Mouse (Mus musculus) forebrain, embryonic 13.5 days (tissue): ENCODE data around the gene Gm48552. TPM values are rescaled to one million over a fixed set of nuclear protein-coding genes. Genes with fewer than 3 reads are reported as not detected.

Source experiments
- ATAC-seq: fragments of 200-750 bp; cut with Nextera tagmentation; 2 replicates; pipeline ENCODE4 v1.8.0; 2017
- H3K27ac ChIP-seq: fragments of 300-500 bp; sonication (generic); 2 replicates; pipeline ENCODE4 v1.5.1; 2015; ENCODE audit warnings: inconsistent platforms, mild to moderate bottlenecking, moderate library complexity
- H3K27me3 ChIP-seq: fragments of 300-500 bp; sonication (generic); 2 replicates; pipeline ENCODE4 v1.6.1; 2015; ENCODE audit warnings: mild to moderate bottlenecking, inconsistent platforms
- H3K36me3 ChIP-seq: fragments of 300-500 bp; sonication (generic); 2 replicates; pipeline ENCODE4 v1.6.1; 2015; ENCODE audit warnings: mild to moderate bottlenecking, inconsistent platforms; ENCODE audit not compliant: poor library complexity, severe bottlenecking
- H3K4me1 ChIP-seq: fragments of 300-500 bp; sonication (generic); 2 replicates; pipeline ENCODE4 v1.6.1; 2015; ENCODE audit warnings: inconsistent platforms
- H3K4me2 ChIP-seq: fragments of 300-500 bp; sonication (generic); 2 replicates; pipeline ENCODE4 v1.6.1; 2015; ENCODE audit warnings: inconsistent platforms, mild to moderate bottlenecking, moderate library complexity
- H3K4me3 ChIP-seq: fragments of 300-500 bp; sonication (generic); 2 replicates; pipeline ENCODE4 v1.5.1; 2015; ENCODE audit warnings: mild to moderate bottlenecking, inconsistent platforms
- H3K9ac ChIP-seq: fragments of 300-500 bp; sonication (generic); 2 replicates; pipeline ENCODE4 v1.6.1; 2015; ENCODE audit warnings: mild to moderate bottlenecking, inconsistent platforms
- H3K9me3 ChIP-seq: fragments of 300-500 bp; sonication (generic); replicated peaks from 2 replicates; pipeline ENCODE4 v1.6.1; 2016; ENCODE audit warnings: inconsistent platforms
- WGBS: fragments of 180-500 bp; shearing (Covaris S2); methylation state at CpG from one replicate; pipeline ENCODE4 v1.1.7; 2015; 5-methylcytosine and 5-hydroxymethylcytosine counted together
- polyA plus RNA-seq: library from polyadenylated mRNA; unstranded; fragments of >200 nt; fragmentation: Nextera tagmentation; extraction: Ambion mirVana; gene quantifications from 2 replicates; pipeline ENCODE4 v1.2.1, GENCODE M21; 2015

Gm48552 gene
- polyA plus RNA-seq, 1 experiment from 2014 or later, result 2.3 TPM

GRCm38 (mm10) chr10:81351678-81352291 is 37.0 kb upstream of the Gm48552 start:
- Histone ChIP-seq H3K27ac (no peak overlapping the region), H3K36me3 (peaks cover 10% of the 10 kb centered on the region), H3K9ac (no peak overlapping the region), H3K4me2 (no peak overlapping the region), H3K27me3 (0 out of 2 replicates have a peak, but pooled peaks cover 14% of the 10 kb centered on the region), H3K9me3 (no peaks in the 10 kb centered on the region), H3K4me1 (peaks cover 29% of the 10 kb centered on the region), H3K4me3 (no peak overlapping the region)
- WGBS, result 29% methylated on average over 9 of the region's 9 CpGs
- ATAC-seq, result no peak

GRCm38 (mm10) chr10:81354738-81355477 is 33.9 kb upstream of the Gm48552 start:
- H3K9ac ChIP-seq, result 0 out of 2 replicates have a peak overlapping the region, but pooled peaks have one; percentile 1
- H3K4me2 ChIP-seq, result no peak overlapping the region
- H3K27me3 ChIP-seq, result no peaks in the 10 kb centered on the region
- no peak overlapping the region for H3K27ac ChIP-seq
- peaks cover 26% of the 10 kb centered on the region for H3K4me1 ChIP-seq
- H3K36me3 ChIP-seq, result no peaks in the 10 kb centered on the region
- no peak overlapping the region for H3K4me3 ChIP-seq
- 68% methylated on average over 9 of the region's 9 CpGs for WGBS
- ATAC-seq, result no peak
- H3K9me3 ChIP-seq, result no peaks in the 10 kb centered on the region

DNA sequence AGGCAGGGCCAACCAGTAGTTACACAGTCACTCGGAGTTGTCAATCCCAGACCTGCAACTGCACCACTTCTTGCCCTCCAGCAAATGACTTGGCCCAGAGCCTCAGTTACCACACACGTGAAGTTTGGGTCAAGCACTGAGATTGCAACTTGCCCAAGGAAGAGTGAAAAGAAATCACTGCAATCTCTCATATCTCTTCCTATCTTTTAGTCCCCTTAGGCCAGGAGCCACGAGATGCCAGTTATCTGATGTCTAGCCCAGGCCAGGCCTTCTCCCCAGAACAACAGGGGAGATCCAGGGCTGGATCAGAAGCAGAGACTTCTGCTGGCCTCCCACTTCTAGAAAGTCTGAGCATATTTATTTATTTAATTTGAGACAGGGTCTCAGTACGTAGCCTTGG is 33.3 kb upstream of the Gm48552 start:
- no peak overlapping the region for H3K4me3 ChIP-seq
- H3K36me3 ChIP-seq, result 0 out of 2 replicates have a peak, but pooled peaks cover 4% of the 10 kb centered on the region
- no peak overlapping the region for H3K27ac ChIP-seq
- H3K9ac ChIP-seq, result no peak overlapping the region
- ATAC-seq, result no peak
- no peaks in the 10 kb centered on the region for H3K9me3 ChIP-seq
- 88% methylated on average over 4 of the region's 4 CpGs for WGBS
- H3K4me2 ChIP-seq, result no peak overlapping the region
- no peaks in the 10 kb centered on the region for H3K27me3 ChIP-seq
- peaks cover 26% of the 10 kb centered on the region for H3K4me1 ChIP-seq

DNA sequence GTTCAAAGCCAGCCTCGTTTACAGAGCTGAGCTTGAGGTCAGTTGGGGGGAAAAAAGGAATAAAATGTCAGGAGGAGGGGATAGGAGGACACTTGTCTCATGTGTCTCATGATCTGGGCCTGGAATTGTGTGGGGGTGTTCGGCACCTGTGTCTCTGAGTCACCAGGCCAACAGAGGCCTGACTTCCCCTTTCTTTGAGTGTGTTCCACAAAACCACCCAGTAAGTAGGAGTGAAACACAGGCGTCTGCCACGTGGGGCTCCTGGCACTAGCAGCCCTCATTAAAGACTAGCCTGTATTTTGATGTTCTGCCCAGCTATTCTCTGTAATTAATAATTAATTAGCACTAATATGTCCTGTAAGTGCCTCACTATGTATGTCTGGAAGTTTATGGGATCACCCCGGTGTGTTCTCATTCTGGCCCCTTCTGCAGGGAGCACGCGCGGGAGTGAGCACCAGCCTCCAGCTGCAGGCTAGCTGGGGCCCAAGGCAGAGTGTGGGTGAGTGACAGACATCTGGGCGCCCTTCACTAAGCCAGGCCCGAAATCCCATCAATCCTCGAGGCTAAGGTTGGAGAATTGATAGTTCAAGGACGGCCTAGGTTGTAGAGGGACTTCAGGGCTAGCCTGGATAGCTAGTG is 32.3 kb upstream of the Gm48552 start:
- Histone ChIP-seq H3K4me2 (peak overlapping the region; percentile 98), H3K9ac (no peak overlapping the region), H3K9me3 (no peaks in the 10 kb centered on the region), H3K36me3 (peaks cover 4% of the 10 kb centered on the region; the same call in 1 of the 2 replicates), H3K27ac (no peak overlapping the region), H3K27me3 (no peaks in the 10 kb centered on the region), H3K4me3 (no peak overlapping the region), H3K4me1 (peaks cover 23% of the 10 kb centered on the region)
- 53% methylated on average over 12 of the region's 12 CpGs for WGBS
- ATAC-seq, result no peak

DNA sequence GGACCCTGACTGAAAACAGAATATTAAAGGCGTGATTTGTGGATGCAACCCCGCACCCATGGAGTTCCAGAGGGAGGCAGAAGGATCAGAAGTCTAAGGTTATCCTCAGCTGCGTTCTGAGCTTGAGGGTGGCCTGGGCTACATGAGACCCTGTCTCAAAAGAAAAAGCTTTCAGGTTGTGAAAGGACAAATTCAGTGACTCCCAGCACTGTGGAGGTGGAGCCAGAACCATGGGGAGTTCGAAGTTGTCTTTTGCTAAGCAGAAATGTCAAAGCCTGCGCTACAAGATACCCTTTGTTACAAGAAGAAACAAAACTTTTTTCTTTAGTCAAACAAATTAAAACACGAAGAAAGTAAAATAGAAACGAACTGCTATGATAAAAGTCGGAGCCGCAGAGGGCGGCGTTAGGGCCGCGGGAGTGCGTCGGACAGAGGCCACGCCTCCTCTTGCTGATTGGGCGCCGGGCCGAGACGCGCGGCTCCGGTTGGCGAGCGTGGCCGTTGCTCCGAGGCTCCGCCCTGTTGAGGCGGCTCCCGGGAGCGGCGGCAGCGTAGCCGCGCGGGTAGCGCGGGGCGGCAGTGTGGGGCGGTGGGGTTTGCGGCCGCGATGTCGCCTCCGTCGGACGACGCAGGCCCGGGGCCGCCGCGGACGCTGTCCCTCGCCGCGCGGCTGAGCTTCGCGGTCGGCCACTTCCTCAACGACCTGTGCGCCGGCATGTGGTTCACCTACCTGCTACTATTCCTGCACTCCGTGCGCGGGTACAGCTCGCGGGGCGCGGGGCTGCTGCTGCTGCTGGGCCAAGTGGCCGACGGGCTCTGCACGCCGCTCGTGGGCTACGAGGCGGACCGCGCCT is 31.6 kb upstream of the Gm48552 start, which contains the start of gene Mfsd12:
TSS of gene Mfsd12 (plus strand) at position 501 of the 854 bp plus-strand sequence.
- WGBS, result 3% methylated on average over 59 of the region's 79 CpGs
- H3K4me3 ChIP-seq, result peak within 1 kb of the TSS; percentile 75
- H3K4me1 ChIP-seq, result peaks cover 23% of the 10 kb centered on the region
- H3K27ac ChIP-seq, result no peak within 1 kb of the TSS
- H3K9me3 ChIP-seq, result no peaks in the 10 kb centered on the region
- H3K9ac ChIP-seq, result peak within 1 kb of the TSS; percentile 84
- H3K4me2 ChIP-seq, result peak within 1 kb of the TSS; percentile 98
- ATAC-seq, result peak; percentile 94
- no peaks in the 10 kb centered on the region for H3K27me3 ChIP-seq
- H3K36me3 ChIP-seq, result peaks cover 4% of the 10 kb centered on the region; the same call in 1 of the 2 replicates

DNA sequence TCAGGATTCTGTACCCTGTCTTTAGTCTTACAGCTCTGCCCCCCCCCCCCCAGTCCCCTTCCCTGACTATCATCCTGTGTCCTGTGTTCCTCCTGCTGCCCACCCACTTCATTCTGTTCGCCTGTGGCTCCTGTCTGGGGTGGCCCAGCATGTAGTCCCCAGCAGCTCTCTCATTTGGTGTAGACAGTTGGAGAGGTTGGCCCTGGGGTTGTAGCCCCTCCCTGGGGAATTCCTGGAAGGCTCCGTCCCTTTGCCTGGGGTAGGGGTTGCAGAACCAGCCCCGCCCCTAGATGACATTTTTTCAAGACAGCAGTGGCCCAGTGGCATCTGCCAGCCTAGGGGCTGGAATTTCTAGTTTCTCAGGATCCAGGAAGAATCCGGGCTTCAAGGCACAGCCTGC is 30.6 kb upstream of the Gm48552 start:
- Histone ChIP-seq H3K27ac (no peak overlapping the region), H3K4me2 (peak overlapping the region; percentile 98), H3K4me3 (peak overlapping the region; percentile 75), H3K27me3 (peaks cover 6% of the 10 kb centered on the region), H3K4me1 (peaks cover 25% of the 10 kb centered on the region), H3K9ac (peak overlapping the region; percentile 84), H3K36me3 (peaks cover 4% of the 10 kb centered on the region; the same call in 1 of the 2 replicates), H3K9me3 (no peaks in the 10 kb centered on the region)
- no peak for ATAC-seq
- WGBS, result 39% methylated on average over 4 of the region's 4 CpGs

- Histone ChIP-seq H3K4me1 (peaks cover 31% of the 10 kb centered on the region), H3K4me3 (no peak overlapping the region), H3K9ac (0 out of 2 replicates have a peak overlapping the region, but pooled peaks have one; percentile 4), H3K36me3 (peaks cover 4% of the 10 kb centered on the region; the same call in 1 of the 2 replicates), H3K27me3 (peaks cover 12% of the 10 kb centered on the region), H3K27ac (no peak overlapping the region), H3K9me3 (no peaks in the 10 kb centered on the region), H3K4me2 (peak overlapping the region; percentile 98)
- WGBS, result 58% methylated on average over 1 of the region's 1 CpGs
- no peak for ATAC-seq
Measured at GRCm38 (mm10) chr10:81358841-81359240, 30.0 kb upstream of the Gm48552 start.

GRCm38 (mm10) chr10:81360721-81361120 is 28.1 kb upstream of the Gm48552 start:
- peak overlapping the region; percentile 26; the same call in 1 of the 2 replicates for H3K9ac ChIP-seq
- peaks cover 50% of the 10 kb centered on the region for H3K4me1 ChIP-seq
- no peak for ATAC-seq
- H3K4me2 ChIP-seq, result no peak overlapping the region
- no peak overlapping the region for H3K27ac ChIP-seq
- 76% methylated on average over 8 of the region's 8 CpGs for WGBS
- H3K4me3 ChIP-seq, result no peak overlapping the region
- peaks cover 31% of the 10 kb centered on the region for H3K27me3 ChIP-seq
- H3K9me3 ChIP-seq, result no peaks in the 10 kb centered on the region
- peaks cover 4% of the 10 kb centered on the region; the same call in 1 of the 2 replicates for H3K36me3 ChIP-seq

- no peak overlapping the region for H3K9ac ChIP-seq
- H3K9me3 ChIP-seq, result no peaks in the 10 kb centered on the region
- H3K4me2 ChIP-seq, result no peak overlapping the region
- no peak overlapping the region for H3K4me3 ChIP-seq
- ATAC-seq, result no peak
- H3K27me3 ChIP-seq, result peaks cover 34% of the 10 kb centered on the region
- H3K4me1 ChIP-seq, result peaks cover 54% of the 10 kb centered on the region
- peaks cover 18% of the 10 kb centered on the region for H3K36me3 ChIP-seq
- no peak overlapping the region for H3K27ac ChIP-seq
- 77% methylated on average over 12 of the region's 12 CpGs for WGBS
Measured at GRCm38 (mm10) chr10:81362336-81362949, 26.4 kb upstream of the Gm48552 start.

DNA sequence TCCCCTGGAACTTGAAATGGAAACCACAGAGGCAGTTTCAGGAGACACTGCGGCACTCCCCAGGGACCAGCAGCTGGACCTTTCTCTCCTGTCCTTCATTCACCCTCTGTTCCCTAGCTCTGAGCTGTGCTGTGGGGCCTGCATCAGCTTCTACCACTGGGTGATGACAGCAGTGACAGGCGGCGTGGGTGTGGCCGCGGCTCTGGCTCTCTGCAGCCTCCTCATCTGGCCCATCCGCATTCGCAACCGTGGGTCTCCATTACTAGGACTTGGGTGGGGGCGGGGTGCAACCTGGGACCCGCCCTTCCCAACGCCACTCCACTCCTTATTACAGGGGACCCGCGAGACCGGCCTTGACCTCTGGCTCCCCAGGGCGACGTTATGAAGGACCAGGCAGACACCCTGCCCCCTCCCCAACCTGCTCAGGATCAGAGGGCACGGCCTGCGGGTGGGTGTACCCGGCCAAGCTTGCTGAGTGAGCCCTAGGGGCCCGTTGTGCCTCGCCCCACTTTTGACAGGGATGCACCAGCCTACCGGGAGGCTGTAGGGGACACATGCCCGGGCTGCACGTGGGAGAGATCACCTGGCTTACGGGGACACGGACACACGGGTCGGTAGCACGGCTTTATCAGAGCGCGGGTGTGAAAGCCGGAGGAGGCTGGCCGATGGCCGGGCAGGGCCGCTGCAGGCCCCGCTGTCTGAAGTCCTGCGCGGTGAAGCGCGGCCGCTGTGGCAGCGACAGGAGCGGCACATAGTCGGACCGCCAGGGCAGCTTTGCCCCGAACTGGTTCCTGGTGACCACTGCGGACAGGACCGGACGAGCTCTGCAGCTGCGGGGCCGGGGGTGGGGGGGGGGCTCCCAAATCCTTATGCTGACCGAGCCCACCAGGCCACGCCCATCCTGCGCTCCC is 25.1 kb upstream of the Gm48552 start:
- Histone ChIP-seq H3K9me3 (no peaks in the 10 kb centered on the region), H3K4me2 (peak overlapping the region; percentile 62), H3K27ac (no peak overlapping the region), H3K4me1 (peaks cover 42% of the 10 kb centered on the region), H3K9ac (peak overlapping the region; percentile 57), H3K36me3 (peaks cover 30% of the 10 kb centered on the region), H3K4me3 (peak overlapping the region; percentile 32), H3K27me3 (peaks cover 34% of the 10 kb centered on the region)
- no peak for ATAC-seq
- 9% methylated on average over 52 of the region's 54 CpGs for WGBS
